Comparison of ENCODE assay signal across 24 mouse cellular contexts in genomic region chr3:39776278-39777039, GRCm38 (mm10).
DNase-seq lines count a peak whose midpoint lies in the region; ATAC-seq lines count a peak whose summit lies in the region.
"Had no signal": no experiment of that assay in that cellular context is flagged by ENCODE, and none has a peak within 500 bp of the region (broad histone marks: within the 10 kb centered on the region; RNA-seq: fewer than 3 reads in every experiment).

No protein-coding gene starts in this region.

- peak; percentile 73 for ATAC-seq in heart, embryonic 12.5 days (ENCODE audit: insufficient number of reproducible peaks, low FRiP score)
- peak; percentile 67; the same call in 1 of the 2 replicates for ATAC-seq in heart, embryonic 14.5 days (ENCODE audit: insufficient number of reproducible peaks, insufficient read depth, low FRiP score, low read depth)
- ATAC-seq in heart, embryonic 16.5 days (replicated peaks; ENCODE audit: extremely low read depth, insufficient read depth, low FRiP score): peak; percentile 57; the same call in 1 of the 2 replicates
- ATAC-seq in liver, embryonic 11.5 days (replicated peaks; ENCODE audit: low FRiP score): no peak
- ATAC-seq: forebrain, embryonic 14.5 days had no signal

- no peaks in the 10 kb centered on the region for H3K9me3 ChIP-seq in heart, embryonic 12.5 days (replicated peaks)
- no peaks in the 10 kb centered on the region for H3K9me3 ChIP-seq in heart, embryonic 14.5 days (ENCODE audit: control insufficient read depth, low read length)
- H3K9me3 ChIP-seq in heart, embryonic 16.5 days (replicated peaks; ENCODE audit: control insufficient read depth, low read length): no peaks in the 10 kb centered on the region
- H3K9me3 ChIP-seq in liver, embryonic 11.5 days (ENCODE audit: control insufficient read depth, low read length): no peaks in the 10 kb centered on the region
- H3K9me3 ChIP-seq: embryonic facial prominence, embryonic 13.5 days; embryonic facial prominence, embryonic 15.5 days; forebrain, embryonic 10.5 days; forebrain, embryonic 12.5 days had no signal

- no peak overlapping the region for H3K4me3 ChIP-seq in heart, embryonic 12.5 days
- H3K4me3 ChIP-seq in heart, embryonic 14.5 days (ENCODE audit: control insufficient read depth in 1 of 2, insufficient read depth in 1 of 2, low read depth in 1 of 2, low read length in 2 of 2): no peak overlapping the region
- H3K4me3 ChIP-seq in heart, embryonic 16.5 days (ENCODE audit: low read length): no peak overlapping the region
- no peak overlapping the region for H3K4me3 ChIP-seq in liver, embryonic 11.5 days (ENCODE audit: low read depth, low read length)
- H3K4me3 ChIP-seq: embryonic facial prominence, embryonic 13.5 days; embryonic facial prominence, embryonic 15.5 days; erythroblast, embryonic 14.5 days; forebrain, embryonic 10.5 days; forebrain, embryonic 12.5 days had no signal

- H3K27me3 ChIP-seq in heart, embryonic 12.5 days (replicated peaks): no peaks in the 10 kb centered on the region
- no peaks in the 10 kb centered on the region for H3K27me3 ChIP-seq in heart, embryonic 14.5 days (ENCODE audit: control insufficient read depth, insufficient read depth, low read length)
- H3K27me3 ChIP-seq in heart, embryonic 16.5 days (ENCODE audit: control insufficient read depth, insufficient read depth, low read length): no peaks in the 10 kb centered on the region
- H3K27me3 ChIP-seq in liver, embryonic 11.5 days (replicated peaks; ENCODE audit: control insufficient read depth, insufficient read depth, low read length): no peaks in the 10 kb centered on the region
- H3K27me3 ChIP-seq: embryonic facial prominence, embryonic 13.5 days; embryonic facial prominence, embryonic 15.5 days; forebrain, embryonic 12.5 days had no signal

- no peak overlapping the region for H3K9ac ChIP-seq in heart, embryonic 12.5 days
- H3K9ac ChIP-seq in heart, embryonic 14.5 days (ENCODE audit: low read length): no peak overlapping the region
- H3K9ac ChIP-seq in heart, embryonic 16.5 days (ENCODE audit: low read length): no peak overlapping the region
- H3K9ac ChIP-seq in liver, embryonic 11.5 days (ENCODE audit: low read depth, low read length): no peak overlapping the region
- H3K9ac ChIP-seq: embryonic facial prominence, embryonic 13.5 days; embryonic facial prominence, embryonic 15.5 days; forebrain, embryonic 12.5 days had no signal

- H3K4me1 ChIP-seq in heart, embryonic 12.5 days (replicated peaks): peaks cover 44% of the 10 kb centered on the region
- peaks cover 19 to 23% of the 10 kb centered on the region in 2 experiments for H3K4me1 ChIP-seq in heart, embryonic 14.5 days (ENCODE audit: control insufficient read depth in 2 of 2, insufficient read depth in 2 of 2, low read length in 2 of 2)
- peaks cover 16% of the 10 kb centered on the region for H3K4me1 ChIP-seq in heart, embryonic 16.5 days (ENCODE audit: control insufficient read depth, insufficient read depth, low read length)
- H3K4me1 ChIP-seq in liver, embryonic 11.5 days (replicated peaks; ENCODE audit: control insufficient read depth, insufficient read depth, low read length): no peaks in the 10 kb centered on the region
- H3K4me1 ChIP-seq: embryonic facial prominence, embryonic 15.5 days had no signal

- intact Hi-C loops in heart, postnatal 10 days (cut with DNase I): no loop called here
- intact Hi-C loops in heart, postnatal 14 days (cut with DNase I): no loop called here

- 33% methylated on average over 7 of the region's 7 CpGs for WGBS in heart, embryonic 12.5 days
- WGBS in heart, embryonic 14.5 days: 26% methylated on average over 7 of the region's 7 CpGs
- 42% methylated on average over 7 of the region's 7 CpGs for WGBS in heart, embryonic 16.5 days
- WGBS in liver, embryonic 11.5 days: 70% methylated on average over 7 of the region's 7 CpGs

- DNase-seq in heart, postnatal 4 days: no peak
- no peak for DNase-seq in heart, postnatal 10 days
- no peak for DNase-seq in heart, postnatal 14 days
- DNase-seq in liver, embryonic 11.5 days (ENCODE audit: low spot score): no peak
- no peak for DNase-seq in liver
- DNase-seq: adrenal gland, adult 2 months; adrenal gland, postnatal 10 days; adrenal gland, postnatal 25 days; cerebellum, adult 11 months; cerebellum, adult 18-20 months; cerebellum, adult 8-10 months; cerebellum, adult 9-11 months; cerebellum, postnatal 14 days; cerebellum, postnatal 36 days; embryo, embryonic 11 days had no signal

- H3K4me2 ChIP-seq in heart, embryonic 12.5 days: no peak overlapping the region
- no peak overlapping the region for H3K4me2 ChIP-seq in heart, embryonic 14.5 days (ENCODE audit: low read length)
- no peak overlapping the region for H3K4me2 ChIP-seq in heart, embryonic 16.5 days (ENCODE audit: low read depth, low read length)
- no peak overlapping the region for H3K4me2 ChIP-seq in liver, embryonic 11.5 days
- H3K4me2 ChIP-seq: embryonic facial prominence, embryonic 13.5 days; embryonic facial prominence, embryonic 15.5 days; forebrain, embryonic 12.5 days had no signal

- H3K36me3 ChIP-seq in heart, embryonic 12.5 days: no peaks in the 10 kb centered on the region
- no peaks in the 10 kb centered on the region for H3K36me3 ChIP-seq in heart, embryonic 14.5 days (ENCODE audit: control insufficient read depth, insufficient read depth, low read length)
- H3K36me3 ChIP-seq in heart, embryonic 16.5 days (ENCODE audit: control insufficient read depth, insufficient read depth): no peaks in the 10 kb centered on the region
- no peaks in the 10 kb centered on the region for H3K36me3 ChIP-seq in liver, embryonic 11.5 days (ENCODE audit: control insufficient read depth, insufficient read depth, low read length)
- H3K36me3 ChIP-seq: embryonic facial prominence, embryonic 13.5 days; embryonic facial prominence, embryonic 15.5 days; forebrain, embryonic 10.5 days; forebrain, embryonic 12.5 days had no signal

- H3K27ac ChIP-seq in heart, embryonic 12.5 days (ENCODE audit: poor library complexity, severe bottlenecking): peak overlapping the region; percentile 57
- H3K27ac ChIP-seq in heart, embryonic 14.5 days (replicated peaks in 1 of 2; ENCODE audit: control insufficient read depth in 1 of 2, insufficient read depth in 1 of 2, low read depth in 2 of 2, low read length in 2 of 2): peak overlapping the region; percentile 44 to 70; a peak in 3 of 4 replicates
- H3K27ac ChIP-seq in heart, embryonic 16.5 days (ENCODE audit: low read length): peak overlapping the region; percentile 44; the same call in 1 of the 2 replicates
- 0 out of 2 replicates have a peak overlapping the region, but pooled peaks have one; percentile 41 for H3K27ac ChIP-seq in liver, embryonic 11.5 days (ENCODE audit: low read depth, low read length)
- H3K27ac ChIP-seq: embryonic facial prominence, embryonic 13.5 days; embryonic facial prominence, embryonic 15.5 days; forebrain, embryonic 10.5 days; forebrain, embryonic 12.5 days had no signal
